Mouse (Mus musculus) forebrain, embryonic 13.5 days (tissue): ENCODE data around the gene Gls. TPM values are rescaled to one million over a fixed set of nuclear protein-coding genes. Genes with fewer than 3 reads are reported as not detected.

Experiments used
- ATAC-seq: fragments of 200-750 bp; cut with Nextera tagmentation; 2 replicates; pipeline ENCODE4 v1.8.0; 2017
- H3K27ac ChIP-seq: fragments of 300-500 bp; sonication (generic); 2 replicates; pipeline ENCODE4 v1.5.1; 2015; ENCODE audit warnings: inconsistent platforms, mild to moderate bottlenecking, moderate library complexity
- H3K27me3 ChIP-seq: fragments of 300-500 bp; sonication (generic); 2 replicates; pipeline ENCODE4 v1.6.1; 2015; ENCODE audit warnings: mild to moderate bottlenecking, inconsistent platforms
- H3K36me3 ChIP-seq: fragments of 300-500 bp; sonication (generic); 2 replicates; pipeline ENCODE4 v1.6.1; 2015; ENCODE audit warnings: mild to moderate bottlenecking, inconsistent platforms; ENCODE audit not compliant: poor library complexity, severe bottlenecking
- H3K4me1 ChIP-seq: fragments of 300-500 bp; sonication (generic); 2 replicates; pipeline ENCODE4 v1.6.1; 2015; ENCODE audit warnings: inconsistent platforms
- H3K4me2 ChIP-seq: fragments of 300-500 bp; sonication (generic); 2 replicates; pipeline ENCODE4 v1.6.1; 2015; ENCODE audit warnings: inconsistent platforms, mild to moderate bottlenecking, moderate library complexity
- H3K4me3 ChIP-seq: fragments of 300-500 bp; sonication (generic); 2 replicates; pipeline ENCODE4 v1.5.1; 2015; ENCODE audit warnings: mild to moderate bottlenecking, inconsistent platforms
- H3K9ac ChIP-seq: fragments of 300-500 bp; sonication (generic); 2 replicates; pipeline ENCODE4 v1.6.1; 2015; ENCODE audit warnings: mild to moderate bottlenecking, inconsistent platforms
- H3K9me3 ChIP-seq: fragments of 300-500 bp; sonication (generic); replicated peaks from 2 replicates; pipeline ENCODE4 v1.6.1; 2016; ENCODE audit warnings: inconsistent platforms
- WGBS: fragments of 180-500 bp; shearing (Covaris S2); methylation state at CpG from one replicate; pipeline ENCODE4 v1.1.7; 2015; 5-methylcytosine and 5-hydroxymethylcytosine counted together
- polyA plus RNA-seq: library from polyadenylated mRNA; unstranded; fragments of >200 nt; fragmentation: Nextera tagmentation; extraction: Ambion mirVana; gene quantifications from 2 replicates; pipeline ENCODE4 v1.2.1, GENCODE M21; 2015

Gls gene
- polyA plus RNA-seq, 1 experiment from 2014 or later = 23.6 TPM

- Histone ChIP-seq H3K4me3 (no peak overlapping the region), H3K4me1 (no peaks in the 10 kb centered on the region), H3K9ac (no peak overlapping the region), H3K27ac (no peak overlapping the region), H3K36me3 (no peaks in the 10 kb centered on the region), H3K9me3 (no peaks in the 10 kb centered on the region), H3K4me2 (no peak overlapping the region), H3K27me3 (no peaks in the 10 kb centered on the region)
- ATAC-seq = peak; percentile 80
- 86% methylated on average over 4 of the region's 4 CpGs for WGBS
Measured at GRCm38 (mm10) chr1:52260354-52261090, 27.5 kb upstream of the Gls start.

GRCm38 (mm10) chr1:52258006-52258749 lies 25.1 kb upstream of the Gls start:
- H3K4me2 ChIP-seq = no peak overlapping the region
- H3K9ac ChIP-seq = no peak overlapping the region
- no peak overlapping the region for H3K27ac ChIP-seq
- H3K4me1 ChIP-seq = no peaks in the 10 kb centered on the region
- H3K27me3 ChIP-seq = no peaks in the 10 kb centered on the region
- no peaks in the 10 kb centered on the region for H3K9me3 ChIP-seq
- 81% methylated on average over 9 of the region's 9 CpGs for WGBS
- no peaks in the 10 kb centered on the region for H3K36me3 ChIP-seq
- no peak overlapping the region for H3K4me3 ChIP-seq
- ATAC-seq = no peak

GRCm38 (mm10) chr1:52256916-52257315 lies 23.9 kb upstream of the Gls start:
- no peak overlapping the region for H3K9ac ChIP-seq
- no peak overlapping the region for H3K27ac ChIP-seq
- no peak overlapping the region for H3K4me2 ChIP-seq
- H3K9me3 ChIP-seq = no peaks in the 10 kb centered on the region
- no peak for ATAC-seq
- no peaks in the 10 kb centered on the region for H3K27me3 ChIP-seq
- no peaks in the 10 kb centered on the region for H3K4me1 ChIP-seq
- H3K36me3 ChIP-seq = no peaks in the 10 kb centered on the region
- no peak overlapping the region for H3K4me3 ChIP-seq
- 86% methylated on average over 4 of the region's 4 CpGs for WGBS

- Histone ChIP-seq H3K27me3 (no peaks in the 10 kb centered on the region), H3K4me1 (no peaks in the 10 kb centered on the region), H3K36me3 (no peaks in the 10 kb centered on the region), H3K9me3 (no peaks in the 10 kb centered on the region), H3K4me3 (no peak overlapping the region), H3K27ac (no peak overlapping the region), H3K4me2 (no peak overlapping the region), H3K9ac (no peak overlapping the region)
- no peak for ATAC-seq
- 82% methylated on average over 4 of the region's 4 CpGs for WGBS
Measured at GRCm38 (mm10) chr1:52256194-52256593, 23.2 kb upstream of the Gls start.

GRCm38 (mm10) chr1:52254411-52254810 lies 21.4 kb upstream of the Gls start:
- Histone ChIP-seq H3K4me2 (no peak overlapping the region), H3K27ac (no peak overlapping the region), H3K36me3 (no peaks in the 10 kb centered on the region), H3K4me3 (no peak overlapping the region), H3K27me3 (no peaks in the 10 kb centered on the region), H3K9me3 (no peaks in the 10 kb centered on the region), H3K9ac (no peak overlapping the region), H3K4me1 (no peaks in the 10 kb centered on the region)
- WGBS = 80% methylated on average over 2 of the region's 2 CpGs
- no peak for ATAC-seq

- no peaks in the 10 kb centered on the region for H3K9me3 ChIP-seq
- no peak for ATAC-seq
- no peaks in the 10 kb centered on the region for H3K27me3 ChIP-seq
- 72% methylated on average over 6 of the region's 6 CpGs for WGBS
- H3K4me3 ChIP-seq = no peak overlapping the region
- no peak overlapping the region for H3K4me2 ChIP-seq
- no peaks in the 10 kb centered on the region for H3K4me1 ChIP-seq
- H3K27ac ChIP-seq = no peak overlapping the region
- H3K36me3 ChIP-seq = no peaks in the 10 kb centered on the region
- no peak overlapping the region for H3K9ac ChIP-seq
Measured at GRCm38 (mm10) chr1:52253386-52253785, 20.4 kb upstream of the Gls start.

GRCm38 (mm10) chr1:52252447-52252846 lies 19.4 kb upstream of the Gls start:
- Histone ChIP-seq H3K4me3 (no peak overlapping the region), H3K36me3 (no peaks in the 10 kb centered on the region), H3K4me2 (no peak overlapping the region), H3K9ac (no peak overlapping the region), H3K27me3 (no peaks in the 10 kb centered on the region), H3K27ac (no peak overlapping the region), H3K4me1 (no peaks in the 10 kb centered on the region), H3K9me3 (no peaks in the 10 kb centered on the region)
- whole genome bisulfite sequencing = 78% methylated on average over 2 of the region's 2 CpGs
- no peak for ATAC-seq

GRCm38 (mm10) chr1:52251038-52251735 lies 18.2 kb upstream of the Gls start:
- WGBS = 82% methylated on average over 7 of the region's 7 CpGs
- Histone ChIP-seq H3K9me3 (no peaks in the 10 kb centered on the region), H3K9ac (no peak overlapping the region), H3K4me3 (no peak overlapping the region), H3K4me1 (no peaks in the 10 kb centered on the region), H3K27ac (no peak overlapping the region), H3K36me3 (no peaks in the 10 kb centered on the region), H3K27me3 (no peaks in the 10 kb centered on the region), H3K4me2 (no peak overlapping the region)
- no peak for ATAC-seq

GRCm38 (mm10) chr1:52248899-52249556 lies 16.0 kb upstream of the Gls start:
- no peaks in the 10 kb centered on the region for H3K9me3 ChIP-seq
- H3K4me3 ChIP-seq = no peak overlapping the region
- H3K36me3 ChIP-seq = no peaks in the 10 kb centered on the region
- no peak overlapping the region for H3K4me2 ChIP-seq
- H3K4me1 ChIP-seq = no peaks in the 10 kb centered on the region
- ATAC-seq = no peak
- no peak overlapping the region for H3K9ac ChIP-seq
- 86% methylated on average over 3 of the region's 3 CpGs for WGBS
- no peaks in the 10 kb centered on the region for H3K27me3 ChIP-seq
- no peak overlapping the region for H3K27ac ChIP-seq

- H3K4me2 ChIP-seq = no peak overlapping the region
- no peak overlapping the region for H3K27ac ChIP-seq
- no peaks in the 10 kb centered on the region for H3K36me3 ChIP-seq
- no peaks in the 10 kb centered on the region for H3K4me1 ChIP-seq
- no peak overlapping the region for H3K4me3 ChIP-seq
- no peak for ATAC-seq
- 56% methylated on average over 3 of the region's 3 CpGs for WGBS
- H3K9me3 ChIP-seq = no peaks in the 10 kb centered on the region
- H3K27me3 ChIP-seq = no peaks in the 10 kb centered on the region
- H3K9ac ChIP-seq = no peak overlapping the region
Measured at GRCm38 (mm10) chr1:52242270-52242669, 9.2 kb upstream of the Gls start.

- Histone ChIP-seq H3K9me3 (no peaks in the 10 kb centered on the region), H3K4me1 (peaks cover 19% of the 10 kb centered on the region), H3K4me3 (peak overlapping the region; percentile 92), H3K4me2 (peak overlapping the region; percentile 74), H3K27me3 (no peaks in the 10 kb centered on the region), H3K36me3 (no peaks in the 10 kb centered on the region), H3K9ac (peak overlapping the region; percentile 95), H3K27ac (peak overlapping the region; percentile 97)
- under 1% methylated on average over 50 of the region's 57 CpGs for WGBS
- ATAC-seq = peak; percentile 82
Measured at GRCm38 (mm10) chr1:52232766-52233140, 279 bp downstream of the Gls start.
